Mouse (Mus musculus) adrenal gland, postnatal 14 days (tissue): Measurements from ENCODE around the gene Gid4. TPM values are rescaled to one million over a fixed set of nuclear protein-coding genes. Genes with fewer than 3 reads are reported as not detected.
"Not testable (repeated sequence)": the region's sequence is repeated elsewhere in the genome, so short reads cannot be mapped to it uniquely, and the experiment has no call there.

Experiments
- DNase-seq: peaks from one replicate; pipeline ENCODE4 v3.0.0; 2021; ENCODE audit warnings: mixed read lengths
- total RNA-seq: library from RNA; stranded (reverse); gene quantifications from 2 replicates; pipeline ENCODE4 v1.2.3, GENCODE M21; 2021

The Gid4 gene
- total RNA-seq, 1 experiment from 2014 or later = 56.5 TPM

DNA sequence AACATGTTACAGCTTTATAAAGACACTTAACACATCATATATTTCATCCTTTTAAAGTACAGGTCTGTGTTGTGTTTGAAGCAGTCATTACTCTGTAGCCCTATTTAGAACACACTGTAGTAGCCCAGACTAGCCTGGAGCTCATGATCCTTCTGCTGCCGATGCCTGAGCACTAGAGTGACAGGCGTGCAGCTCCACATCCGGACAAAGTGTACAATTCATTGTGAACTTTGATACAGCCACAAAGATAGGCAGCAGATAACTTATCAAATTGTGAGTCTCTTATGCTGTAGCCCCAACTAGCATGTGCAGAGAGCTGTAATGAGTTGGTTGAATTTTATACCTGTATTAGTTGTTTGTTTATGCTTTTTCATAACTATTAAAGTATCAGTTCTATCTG, 10.7 kb downstream of the Gid4 start:
- DNase-seq = no peak

DNA sequence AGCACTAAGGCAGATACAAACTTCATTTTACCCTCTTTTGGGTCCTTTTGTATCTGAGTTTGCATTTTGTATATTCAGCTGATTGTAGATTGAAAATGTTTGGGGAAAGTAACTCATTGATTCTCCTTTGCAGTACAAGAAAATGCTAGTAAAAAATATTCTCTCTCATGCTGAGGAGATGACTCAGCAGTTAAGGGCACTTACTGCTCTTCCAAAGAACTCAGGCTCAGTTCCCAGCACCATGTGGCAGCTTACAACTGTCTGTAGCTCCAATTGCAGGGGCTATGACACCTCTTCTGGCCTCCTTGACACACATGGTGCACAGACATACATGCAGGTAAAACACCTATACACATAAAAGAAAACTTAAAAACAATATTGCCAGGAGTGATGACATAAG, 16.6 kb downstream of the Gid4 start:
- DNase-seq = no peak

DNA sequence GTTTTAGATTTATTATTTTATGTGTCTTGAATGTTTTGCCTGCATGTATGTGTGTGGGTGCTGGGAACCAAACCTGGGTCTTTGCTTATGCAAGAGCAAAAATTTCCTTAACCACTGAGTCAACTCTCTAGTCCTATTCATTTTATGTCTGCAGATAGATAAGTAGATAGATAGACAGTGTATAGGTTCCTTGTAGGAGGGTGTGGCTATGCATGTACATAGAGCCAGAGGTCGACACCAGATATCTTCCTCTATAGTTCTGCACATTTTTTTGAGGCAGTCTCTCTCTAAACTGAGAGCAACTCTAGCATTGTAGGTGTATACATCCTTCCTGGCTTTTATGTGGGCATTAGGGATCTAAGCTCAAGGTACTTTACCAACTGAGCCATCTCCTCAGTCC, 18.2 kb downstream of the Gid4 start:
- no peak for DNase-seq

DNA sequence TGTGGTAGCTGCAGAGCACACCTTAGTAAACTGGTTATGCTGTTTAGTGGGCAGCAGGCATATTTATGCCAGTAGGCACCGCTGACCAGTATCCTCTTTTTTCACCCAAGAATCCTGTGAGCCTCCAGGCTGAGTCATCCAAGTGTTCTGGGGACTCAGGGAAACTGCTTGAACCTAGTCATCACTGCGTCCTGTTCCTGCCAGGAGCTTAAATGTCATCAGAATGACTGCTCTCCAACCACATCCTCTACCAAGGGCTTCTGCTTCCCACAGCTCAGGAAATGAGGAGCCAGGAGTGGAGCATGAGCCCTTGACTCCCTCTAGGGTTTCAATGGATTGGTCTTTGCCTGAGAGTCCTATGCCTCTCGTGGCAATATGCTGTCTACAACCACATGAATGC, 19.7 kb downstream of the Gid4 start:
- DNase-seq = peak; percentile 44

GRCm38 (mm10) chr11:60439621-60440020, 22.7 kb downstream of the Gid4 start:
- not testable (repeated sequence) for DNase-seq

GRCm38 (mm10) chr11:60440176-60440575, 23.2 kb downstream of the Gid4 start:
- DNase-seq = no peak

DNA sequence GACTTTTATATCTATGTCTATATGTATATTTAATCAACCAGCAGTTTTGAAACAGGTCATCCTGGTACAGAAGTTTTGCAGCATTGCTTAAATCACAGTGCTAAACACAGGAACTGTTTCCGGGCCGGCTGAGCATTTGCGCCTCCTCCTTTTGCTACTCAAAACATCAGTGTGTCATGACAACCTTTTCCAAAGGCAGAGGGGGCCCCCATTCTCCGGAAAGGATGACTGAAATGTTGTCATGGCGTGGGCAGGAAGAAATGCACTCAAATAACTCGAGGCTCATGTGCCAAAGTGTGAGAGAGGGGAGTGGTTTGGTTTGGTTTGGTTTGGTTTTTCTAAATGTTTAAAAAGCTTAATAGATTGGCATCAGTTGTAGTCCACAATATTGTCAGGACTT, 26.0 kb downstream of the Gid4 start:
- DNase-seq = no peak

DNA sequence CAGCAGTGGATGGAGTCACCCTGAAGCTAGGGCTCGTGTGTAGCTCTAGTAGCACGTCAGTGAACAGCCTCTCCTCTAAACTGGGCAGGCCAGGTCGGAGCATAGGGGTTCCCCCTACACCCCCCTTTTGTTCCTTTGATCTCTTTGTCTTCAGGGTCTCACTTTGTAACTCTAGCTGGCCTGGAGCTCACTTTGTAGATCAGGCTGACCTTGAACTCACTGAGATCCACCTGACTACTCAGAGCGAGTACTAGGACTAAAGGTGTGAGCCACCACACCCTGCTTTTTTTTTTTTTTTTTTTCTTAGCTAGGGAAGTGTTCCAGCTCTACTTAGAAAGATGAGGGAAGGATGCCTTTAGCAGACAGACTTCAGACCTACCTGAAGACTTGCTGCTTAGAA, 27.1 kb downstream of the Gid4 start:
- no peak for DNase-seq

DNA sequence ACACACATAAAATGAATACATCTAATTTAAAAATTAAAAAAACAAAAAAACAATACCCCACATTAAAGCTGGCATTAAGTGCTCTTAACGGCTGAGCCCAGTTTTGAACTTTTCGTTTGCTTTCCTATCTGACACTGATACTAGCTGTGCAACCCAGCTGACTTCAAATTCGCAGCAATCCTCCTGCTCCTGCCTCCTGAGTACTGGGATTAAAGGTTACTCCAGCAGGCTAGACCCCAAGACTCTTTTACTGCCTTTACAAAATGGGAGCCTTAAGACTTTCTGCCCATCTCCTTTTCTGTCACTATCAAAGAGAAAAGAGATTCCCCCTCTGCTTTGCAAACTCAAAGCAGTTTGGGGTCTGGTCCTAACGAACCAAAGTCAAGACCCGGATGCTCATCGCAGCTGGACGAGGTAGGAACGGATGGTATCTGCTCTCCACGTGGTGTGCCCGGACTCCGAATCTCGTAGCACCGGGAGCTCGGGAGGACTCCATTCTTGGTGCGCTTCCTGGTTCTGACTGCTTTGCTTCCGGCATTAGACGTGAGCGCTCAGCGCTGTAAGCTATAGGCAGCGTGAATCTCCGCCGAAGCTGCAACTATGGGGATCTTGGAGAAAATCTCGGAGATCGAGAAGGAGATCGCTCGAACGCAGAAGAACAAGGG, 37.3 kb downstream of the Gid4 start, which contains the start of gene Drg2:
Gene Drg2, plus strand, starts transcription at position 512 of the 665 bp plus-strand sequence.
- DNase-seq = peak; percentile 94

- no peak for DNase-seq
Measured at GRCm38 (mm10) chr11:60454745-60455087, 37.8 kb downstream of the Gid4 start.

- peak; percentile 29 for DNase-seq
Measured at GRCm38 (mm10) chr11:60457973-60458372, 41.0 kb downstream of the Gid4 start.

GRCm38 (mm10) chr11:60465943-60466380, 49.0 kb downstream of the Gid4 start:
- DNase-seq = peak; percentile 74

DNA sequence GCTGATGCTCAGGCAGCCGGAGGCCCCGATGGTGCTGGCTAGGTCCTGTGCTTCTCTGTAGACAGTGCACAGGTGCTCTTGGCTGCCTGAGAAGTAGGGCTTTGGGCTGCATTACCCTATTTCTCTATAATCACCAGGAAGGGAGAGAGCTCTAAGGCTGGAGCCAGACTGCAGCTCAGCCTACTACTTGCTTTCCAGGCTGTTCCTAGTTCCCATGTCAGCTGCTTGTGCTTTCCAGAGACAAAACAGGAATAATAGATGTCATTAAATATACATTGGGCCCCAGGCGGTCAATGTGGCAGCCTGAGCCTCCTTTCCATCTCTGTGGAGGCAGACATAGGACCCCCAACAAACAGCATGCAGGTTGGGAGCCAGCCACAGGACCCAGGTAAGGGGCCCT, 52.1 kb downstream of the Gid4 start, which contains the start of gene Myo15:
Gene Myo15, plus strand, starts transcription at position 301 of the 400 bp plus-strand sequence.
- no peak for DNase-seq

DNA sequence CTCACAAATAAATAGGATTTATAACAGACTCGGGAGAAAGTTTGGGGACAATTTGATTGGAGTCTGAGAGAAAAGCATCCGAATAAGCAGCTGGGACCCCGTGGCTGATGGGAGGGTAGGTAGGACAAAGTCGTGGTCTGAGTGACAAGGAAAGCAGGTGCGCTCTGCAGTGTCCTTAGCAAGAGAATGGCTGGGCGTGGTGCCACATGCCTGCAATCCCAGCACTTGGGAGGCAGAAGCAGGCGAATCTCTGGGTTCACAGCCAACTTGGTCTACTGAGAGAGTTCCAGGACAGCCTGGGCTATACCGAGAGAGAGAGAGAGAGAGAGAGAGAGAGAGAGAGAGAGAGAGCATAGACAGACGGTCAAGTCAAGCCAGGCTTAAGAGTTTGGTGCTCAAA, 53.8 kb downstream of the Gid4 start:
- DNase-seq = no peak

- DNase-seq = no peak
Measured at GRCm38 (mm10) chr11:60474534-60474933, 57.6 kb downstream of the Gid4 start.

DNA sequence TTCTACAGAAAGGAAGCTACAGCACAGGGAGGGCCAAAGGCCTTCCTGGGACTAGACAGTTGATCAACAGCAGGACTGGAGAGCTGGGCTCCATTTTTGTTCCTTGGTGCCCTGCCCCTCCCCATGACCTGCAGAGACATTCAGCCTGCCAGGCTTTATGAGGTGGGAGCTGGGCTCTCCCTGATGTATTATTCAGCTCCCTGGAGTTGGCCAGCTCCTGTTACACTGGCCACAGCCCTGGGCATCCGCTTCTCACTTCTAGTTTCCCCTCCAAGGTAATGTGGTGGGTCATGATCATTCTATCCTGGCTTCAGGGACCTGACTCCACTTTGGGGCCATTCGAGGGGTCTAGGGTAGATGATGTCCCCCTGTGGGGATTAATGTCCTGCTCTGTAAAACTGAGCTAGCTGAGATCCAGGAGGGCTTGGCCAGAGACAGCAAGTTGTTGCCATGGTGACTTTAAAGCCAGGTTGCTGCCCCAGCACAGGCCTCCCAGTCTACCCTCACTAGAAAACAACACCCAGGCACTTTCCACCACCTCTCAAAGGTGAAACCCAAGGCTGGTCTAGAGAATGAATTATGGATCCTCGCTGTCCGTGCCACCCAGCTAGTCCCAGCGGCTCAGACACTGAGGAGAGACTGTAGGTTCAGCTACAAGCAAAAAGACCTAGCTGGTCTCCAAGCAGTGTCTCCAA, 58.9 kb downstream of the Gid4 start:
- DNase-seq = no peak

DNA sequence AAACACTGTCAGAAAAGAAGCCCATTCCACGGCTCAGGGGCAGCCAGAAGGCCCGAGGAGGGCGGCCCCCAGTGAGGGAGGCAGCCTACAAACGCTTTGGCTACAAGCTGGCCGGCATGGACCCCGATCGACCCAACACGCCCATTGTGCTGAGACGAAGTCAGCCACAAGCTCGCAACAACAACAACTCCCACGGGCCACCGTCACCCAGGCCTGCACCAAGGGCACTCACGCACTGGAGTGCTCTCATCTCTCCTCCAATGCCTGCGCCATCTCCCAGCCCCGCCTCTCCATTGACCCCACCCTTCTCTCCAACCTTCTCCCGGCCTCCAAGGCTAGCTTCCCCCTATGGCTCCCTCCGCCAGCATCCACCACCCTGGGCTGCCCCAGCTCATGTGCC, 61.2 kb downstream of the Gid4 start:
- peak; percentile 70 for DNase-seq

DNA sequence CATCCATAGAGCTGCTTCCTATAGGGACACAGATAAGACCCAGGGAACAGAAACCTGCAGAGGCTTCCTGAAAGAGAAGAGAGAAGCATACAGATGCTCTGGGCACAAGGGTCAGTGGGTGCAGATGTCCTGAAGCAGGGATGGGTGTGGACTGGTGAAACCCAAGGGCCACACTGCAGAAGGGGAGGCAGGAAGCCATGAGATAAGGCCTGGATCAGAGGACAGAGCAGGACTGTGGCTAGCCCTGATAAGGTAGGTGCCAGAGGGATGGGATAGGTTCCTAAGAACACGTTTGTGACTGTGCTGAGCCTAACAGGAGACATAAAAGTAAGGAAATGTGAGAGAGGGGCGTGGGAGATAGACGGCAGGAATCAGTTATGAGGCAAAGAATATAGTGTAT, 69.3 kb downstream of the Gid4 start:
- DNase-seq = no peak

GRCm38 (mm10) chr11:60492726-60493125, 75.8 kb downstream of the Gid4 start:
- no peak for DNase-seq

DNA sequence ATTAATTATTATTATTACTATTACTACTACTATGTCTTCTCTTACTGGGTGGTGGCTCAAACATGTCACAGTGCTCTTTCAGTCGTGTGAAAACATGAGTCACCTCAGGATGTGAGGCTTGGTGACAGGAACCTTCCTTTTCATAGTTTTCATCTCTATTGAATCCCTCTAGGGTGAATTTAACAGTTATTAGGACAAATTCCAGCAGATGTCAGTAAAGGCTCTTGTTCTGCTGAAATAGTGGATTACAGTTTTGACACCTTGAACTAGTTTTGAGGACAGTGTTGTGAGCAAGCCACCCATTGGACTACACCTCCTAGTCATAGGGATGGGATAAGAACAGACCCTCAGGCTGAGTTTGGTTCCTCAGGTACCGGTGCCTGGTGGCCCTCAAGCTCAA, 78.7 kb downstream of the Gid4 start:
- no peak for DNase-seq
